Mouse (Mus musculus): ENCODE data around the gene Naa25. TPM values are rescaled to one million over a fixed set of nuclear protein-coding genes. Genes with fewer than 3 reads are reported as not detected.

Naa25 gene
- polyA plus RNA-seq, 1 experiment from 2014 or later, result 49.9 TPM

- H3K4me3 ChIP-seq, result no peak overlapping the region
- WGBS, result 95% methylated on average over 11 of the region's 11 CpGs
- no peaks in the 10 kb centered on the region for H3K9me3 ChIP-seq
- H3K4me2 ChIP-seq (replicated peaks), result no peak overlapping the region
- H3K4me1 ChIP-seq, result no peaks in the 10 kb centered on the region
- peaks cover 88% of the 10 kb centered on the region for H3K36me3 ChIP-seq
- no peak overlapping the region for H3K9ac ChIP-seq
- H3K27me3 ChIP-seq (replicated peaks), result no peaks in the 10 kb centered on the region
- no peak for ATAC-seq (ENCODE audit: low FRiP score, low read depth)
- H3K27ac ChIP-seq, result no peak overlapping the region
Measured at GRCm38 (mm10) chr5:121438756-121439155, 41.0 kb downstream of the Naa25 start.

DNA sequence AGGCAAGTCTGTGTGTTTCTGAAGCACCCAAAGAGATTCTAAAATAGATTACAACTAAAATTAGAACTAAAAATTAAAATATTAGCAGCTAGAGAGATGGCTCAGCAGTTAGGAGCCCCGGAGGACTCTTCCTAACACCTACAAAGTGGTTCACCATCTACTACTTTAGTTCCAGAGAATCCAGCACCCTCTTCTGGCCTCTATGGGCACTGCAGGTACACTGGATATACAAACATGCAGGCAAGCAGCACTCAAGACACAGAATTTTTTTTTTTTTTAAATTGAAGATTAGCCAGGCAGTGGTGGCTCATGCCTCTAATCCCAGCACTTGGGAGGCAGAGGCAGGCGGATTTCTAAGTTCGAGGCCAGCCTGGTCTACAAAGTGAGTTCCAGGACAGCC, 45.8 kb downstream of the Naa25 start:
- no peak overlapping the region for H3K27ac ChIP-seq
- H3K4me3 ChIP-seq, result no peak overlapping the region
- H3K36me3 ChIP-seq, result peaks cover 87% of the 10 kb centered on the region
- no peaks in the 10 kb centered on the region for H3K27me3 ChIP-seq (replicated peaks)
- no peaks in the 10 kb centered on the region for H3K9me3 ChIP-seq
- 92% methylated on average over 3 of the region's 3 CpGs for WGBS
- no peak overlapping the region for H3K4me2 ChIP-seq (replicated peaks)
- H3K4me1 ChIP-seq, result no peaks in the 10 kb centered on the region
- no peak overlapping the region for H3K9ac ChIP-seq
- no peak for ATAC-seq (ENCODE audit: low FRiP score, low read depth)

GRCm38 (mm10) chr5:121444870-121445269, 47.1 kb downstream of the Naa25 start:
- 96% methylated on average over 5 of the region's 5 CpGs for WGBS
- H3K9ac ChIP-seq, result no peak overlapping the region
- H3K4me2 ChIP-seq (replicated peaks), result no peak overlapping the region
- no peak overlapping the region for H3K4me3 ChIP-seq
- no peaks in the 10 kb centered on the region for H3K4me1 ChIP-seq
- H3K27me3 ChIP-seq (replicated peaks), result no peaks in the 10 kb centered on the region
- H3K36me3 ChIP-seq, result peaks cover 87% of the 10 kb centered on the region
- no peak for ATAC-seq (ENCODE audit: low FRiP score, low read depth)
- no peaks in the 10 kb centered on the region for H3K9me3 ChIP-seq
- no peak overlapping the region for H3K27ac ChIP-seq

DNA sequence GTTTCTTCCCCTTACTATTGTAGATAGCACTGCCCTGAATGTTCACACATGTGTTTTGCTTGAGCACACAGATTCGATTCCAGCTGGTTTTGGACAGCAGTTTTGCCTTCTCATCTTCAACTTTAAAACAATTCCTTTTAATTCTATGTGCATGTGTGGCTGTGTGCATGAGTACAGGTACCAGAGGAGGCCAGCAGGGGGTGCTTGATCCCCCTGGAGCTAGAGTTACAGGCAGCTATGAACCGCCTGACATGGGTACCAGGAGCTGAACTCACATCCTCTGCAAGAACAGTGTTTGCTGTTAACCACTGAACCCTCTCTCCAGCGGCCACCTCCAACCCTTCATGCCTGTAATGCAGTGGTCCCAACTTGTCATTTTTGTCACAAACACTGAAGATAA, 50.7 kb downstream of the Naa25 start:
- H3K27me3 ChIP-seq (replicated peaks), result no peaks in the 10 kb centered on the region
- no peak overlapping the region for H3K4me3 ChIP-seq
- H3K4me1 ChIP-seq, result peaks cover 12% of the 10 kb centered on the region
- no peaks in the 10 kb centered on the region for H3K9me3 ChIP-seq
- H3K4me2 ChIP-seq (replicated peaks), result no peak overlapping the region
- H3K36me3 ChIP-seq, result peaks cover 63% of the 10 kb centered on the region
- WGBS, result 95% methylated on average over 3 of the region's 3 CpGs
- H3K9ac ChIP-seq, result no peak overlapping the region
- ATAC-seq (ENCODE audit: low FRiP score, low read depth), result no peak
- H3K27ac ChIP-seq, result no peak overlapping the region

DNA sequence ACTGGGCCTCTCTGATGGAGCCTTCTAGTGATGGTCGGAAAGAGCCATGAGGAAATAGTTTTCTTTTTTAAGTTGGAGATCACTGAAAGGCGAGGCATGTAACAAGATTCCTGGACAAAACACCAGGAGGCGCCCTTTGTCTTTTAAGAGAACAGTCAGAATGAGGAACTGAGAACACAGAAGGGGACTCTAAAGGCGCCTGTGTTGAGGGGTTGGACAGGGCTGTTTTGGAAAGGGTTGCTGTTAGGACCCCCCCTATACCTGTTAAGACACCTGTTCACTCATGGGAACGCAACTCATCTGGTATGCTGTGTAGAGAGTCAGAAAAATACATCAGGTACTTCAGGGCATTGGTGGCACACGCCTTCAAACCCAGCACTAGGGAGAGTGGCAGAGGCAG, 52.2 kb downstream of the Naa25 start:
- Histone ChIP-seq H3K4me3 (no peak overlapping the region), H3K9ac (no peak overlapping the region), H3K9me3 (no peaks in the 10 kb centered on the region), H3K36me3 (peaks cover 48% of the 10 kb centered on the region), H3K4me1 (peaks cover 14% of the 10 kb centered on the region), H3K4me2 (replicated peaks) (no peak overlapping the region), H3K27me3 (replicated peaks) (no peaks in the 10 kb centered on the region), H3K27ac (no peak overlapping the region)
- no peak for ATAC-seq (ENCODE audit: low FRiP score, low read depth)
- WGBS, result 70% methylated on average over 6 of the region's 6 CpGs

DNA sequence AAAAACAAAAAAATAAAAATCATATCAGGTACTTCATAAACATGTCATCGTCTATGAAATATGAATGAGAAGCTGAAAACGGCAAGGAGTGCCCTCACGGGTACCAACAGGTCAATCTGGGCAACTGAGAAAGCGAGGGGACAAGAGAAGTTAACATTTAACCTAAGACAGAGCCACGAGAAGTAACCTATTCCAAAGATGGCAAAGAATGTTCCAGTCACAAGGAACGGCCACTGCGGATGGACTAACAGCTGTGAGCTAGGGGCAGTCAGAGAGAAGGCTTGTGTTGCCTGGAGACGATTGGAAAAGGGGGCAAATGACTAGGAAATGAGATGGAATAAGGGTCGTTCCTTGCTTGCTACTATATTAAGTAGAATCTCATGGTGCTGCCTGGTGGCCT, 52.7 kb downstream of the Naa25 start:
- H3K4me3 ChIP-seq, result no peak overlapping the region
- H3K27me3 ChIP-seq (replicated peaks), result no peaks in the 10 kb centered on the region
- peaks cover 43% of the 10 kb centered on the region for H3K36me3 ChIP-seq
- no peak overlapping the region for H3K9ac ChIP-seq
- no peaks in the 10 kb centered on the region for H3K9me3 ChIP-seq
- peaks cover 14% of the 10 kb centered on the region for H3K4me1 ChIP-seq
- WGBS, result 84% methylated on average over 9 of the region's 9 CpGs
- no peak overlapping the region for H3K27ac ChIP-seq
- peak overlapping the region; percentile 82 for H3K4me2 ChIP-seq (replicated peaks)
- no peak for ATAC-seq (ENCODE audit: low FRiP score, low read depth)

DNA sequence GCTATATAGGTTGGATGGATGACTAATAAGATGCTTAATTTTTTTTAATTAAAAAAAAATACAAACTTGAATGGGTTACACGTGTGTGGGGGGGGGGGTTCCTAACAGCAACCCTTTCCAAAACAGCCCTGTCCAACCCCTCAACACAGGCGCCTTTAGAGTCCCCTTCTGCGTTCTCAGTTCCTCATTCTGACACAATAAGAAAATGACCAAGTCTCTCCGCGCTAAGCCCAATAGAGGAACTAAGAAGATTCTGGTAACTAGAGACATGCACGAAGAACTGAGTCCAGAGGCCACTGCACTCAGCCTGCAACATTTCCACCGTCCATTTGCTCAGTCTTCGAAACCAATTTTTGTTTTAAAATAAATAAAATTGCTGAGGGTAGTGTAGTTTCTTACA, 53.5 kb downstream of the Naa25 start:
- Histone ChIP-seq H3K9me3 (no peaks in the 10 kb centered on the region), H3K9ac (peak overlapping the region; percentile 90), H3K4me1 (peaks cover 14% of the 10 kb centered on the region)

DNA sequence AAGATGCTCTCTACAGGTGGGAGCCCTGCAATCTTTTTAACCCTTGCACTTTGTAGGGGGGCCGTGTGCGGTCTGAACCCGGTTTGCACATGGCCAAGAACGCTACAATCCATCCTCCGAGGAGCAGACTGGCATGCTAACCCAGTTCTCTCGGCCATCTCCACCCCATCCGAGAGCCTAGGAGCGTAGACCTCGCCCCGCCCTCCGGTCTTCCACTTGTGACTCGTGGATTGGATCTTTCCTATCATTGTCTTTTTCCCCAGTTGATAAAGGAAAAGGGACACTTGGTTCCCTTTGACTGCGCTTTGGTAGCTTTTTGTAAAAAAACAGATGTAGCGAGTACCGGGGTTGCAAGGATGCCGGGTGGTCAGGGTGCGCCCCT, 53.9 kb downstream of the Naa25 start, which contains the start of gene Tmem116:
TSS of gene Tmem116 (plus strand) at position 250 of the 382 bp plus-strand sequence.
- H3K27ac ChIP-seq, result peak within 1 kb of the TSS; percentile 90
- peak within 1 kb of the TSS; percentile 90 for H3K9ac ChIP-seq
- no peaks in the 10 kb centered on the region for H3K27me3 ChIP-seq (replicated peaks)
- H3K4me3 ChIP-seq, result peak within 1 kb of the TSS; percentile 84
- H3K4me1 ChIP-seq, result peaks cover 14% of the 10 kb centered on the region
- WGBS, result under 1% methylated on average over 17 of the region's 17 CpGs
- ATAC-seq (ENCODE audit: low FRiP score, low read depth), result peak; percentile 45; the same call in 1 of the 2 replicates
- H3K4me2 ChIP-seq (replicated peaks), result peak within 1 kb of the TSS; percentile 82
- no peaks in the 10 kb centered on the region for H3K9me3 ChIP-seq
- H3K36me3 ChIP-seq, result peaks cover 32% of the 10 kb centered on the region

More for the DNA sequence above, 53.5 kb downstream of the Naa25 start:
- no peak overlapping the region for H3K27ac ChIP-seq
- ATAC-seq (ENCODE audit: low FRiP score, low read depth), result no peak
- H3K27me3 ChIP-seq (replicated peaks), result no peaks in the 10 kb centered on the region
- WGBS, result 31% methylated on average over 8 of the region's 8 CpGs
- peak overlapping the region; percentile 84 for H3K4me3 ChIP-seq
- H3K36me3 ChIP-seq, result peaks cover 36% of the 10 kb centered on the region
- peak overlapping the region; percentile 82 for H3K4me2 ChIP-seq (replicated peaks)

DNA sequence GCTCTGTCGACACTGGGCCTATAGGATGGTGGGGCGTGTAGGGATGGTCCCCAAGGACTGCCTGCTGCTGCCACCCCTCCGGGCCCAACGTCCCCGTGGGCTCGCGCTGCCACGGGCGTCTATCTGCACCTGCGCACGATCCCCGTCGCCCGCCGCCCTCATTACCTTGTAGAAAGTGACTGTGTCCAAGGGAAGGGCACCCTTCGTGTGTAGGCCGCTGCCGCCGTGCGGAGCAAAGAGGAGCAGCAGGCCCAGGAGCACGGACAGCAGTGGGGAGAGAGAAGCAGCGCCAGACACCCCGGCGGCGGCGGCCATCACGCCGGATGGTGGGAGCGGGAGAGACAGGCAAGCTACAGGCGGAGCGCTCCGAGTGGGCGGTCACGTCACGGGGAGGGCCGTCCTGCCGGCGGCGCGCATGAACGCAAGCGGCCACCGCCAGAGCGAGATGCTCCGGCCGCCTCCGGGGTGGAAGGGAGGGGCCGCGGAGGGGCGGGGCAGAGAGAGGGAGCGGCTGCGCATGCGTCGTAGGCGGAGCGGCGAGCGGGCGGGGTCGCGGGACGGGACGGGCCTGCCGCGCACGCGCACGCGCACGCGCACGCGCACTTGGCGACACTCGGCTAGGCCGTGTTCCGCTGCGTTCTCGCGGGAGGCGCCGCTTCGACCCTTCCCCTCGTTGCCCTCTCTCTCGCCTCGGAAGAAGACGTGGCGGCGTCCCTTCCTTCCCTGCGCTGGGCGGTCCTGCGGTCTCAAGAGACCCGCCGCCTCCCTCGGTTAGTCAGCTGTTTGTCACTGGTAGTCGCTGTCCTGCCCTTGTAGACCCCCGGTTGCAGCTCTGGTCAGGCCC, 54.5 kb downstream of the Naa25 start, which contains the start of gene Erp29:
TSS of gene Erp29 (minus strand) at position 481 of the 844 bp plus-strand sequence.
- H3K4me2 ChIP-seq (replicated peaks), result peak within 1 kb of the TSS; percentile 82
- peak; percentile 84 for ATAC-seq (ENCODE audit: low FRiP score, low read depth)
- peak within 1 kb of the TSS; percentile 84 for H3K4me3 ChIP-seq
- peak within 1 kb of the TSS; percentile 90 for H3K9ac ChIP-seq
- peaks cover 14% of the 10 kb centered on the region for H3K4me1 ChIP-seq
- WGBS, result under 1% methylated on average over 89 of the region's 97 CpGs
- H3K27me3 ChIP-seq (replicated peaks), result no peaks in the 10 kb centered on the region
- H3K9me3 ChIP-seq, result no peaks in the 10 kb centered on the region
- peaks cover 26% of the 10 kb centered on the region for H3K36me3 ChIP-seq
- H3K27ac ChIP-seq, result peak within 1 kb of the TSS; percentile 90

DNA sequence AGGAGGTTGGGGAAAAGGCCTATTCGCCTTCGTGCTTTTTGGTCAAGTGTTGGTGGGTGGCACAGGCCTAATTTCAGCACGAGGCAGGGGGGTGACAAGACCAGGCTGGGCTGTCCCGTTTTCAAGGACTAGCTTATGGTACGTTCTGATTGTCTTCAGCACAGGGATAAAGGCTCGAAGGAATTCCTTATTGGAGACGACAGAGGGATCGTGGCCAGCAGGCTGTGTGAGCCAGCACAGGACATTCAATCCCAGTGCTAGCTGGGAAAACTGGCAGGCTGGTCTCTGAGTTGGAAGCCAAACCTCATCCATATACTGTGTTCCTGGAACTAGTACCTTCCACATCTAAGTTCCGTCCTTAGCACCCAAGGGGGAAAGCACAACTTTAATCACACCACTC, 55.2 kb downstream of the Naa25 start:
- peak overlapping the region; percentile 82 for H3K4me2 ChIP-seq (replicated peaks)
- H3K9me3 ChIP-seq, result no peaks in the 10 kb centered on the region
- peaks cover 22% of the 10 kb centered on the region for H3K36me3 ChIP-seq
- H3K27ac ChIP-seq, result peak overlapping the region; percentile 88
- ATAC-seq (ENCODE audit: low FRiP score, low read depth), result no peak; the same call in 1 of the 2 replicates
- no peaks in the 10 kb centered on the region for H3K27me3 ChIP-seq (replicated peaks)
- H3K4me1 ChIP-seq, result peaks cover 14% of the 10 kb centered on the region
- 9% methylated on average over 9 of the region's 9 CpGs for WGBS
- peak overlapping the region; percentile 90 for H3K9ac ChIP-seq
- H3K4me3 ChIP-seq, result peak overlapping the region; percentile 84

DNA sequence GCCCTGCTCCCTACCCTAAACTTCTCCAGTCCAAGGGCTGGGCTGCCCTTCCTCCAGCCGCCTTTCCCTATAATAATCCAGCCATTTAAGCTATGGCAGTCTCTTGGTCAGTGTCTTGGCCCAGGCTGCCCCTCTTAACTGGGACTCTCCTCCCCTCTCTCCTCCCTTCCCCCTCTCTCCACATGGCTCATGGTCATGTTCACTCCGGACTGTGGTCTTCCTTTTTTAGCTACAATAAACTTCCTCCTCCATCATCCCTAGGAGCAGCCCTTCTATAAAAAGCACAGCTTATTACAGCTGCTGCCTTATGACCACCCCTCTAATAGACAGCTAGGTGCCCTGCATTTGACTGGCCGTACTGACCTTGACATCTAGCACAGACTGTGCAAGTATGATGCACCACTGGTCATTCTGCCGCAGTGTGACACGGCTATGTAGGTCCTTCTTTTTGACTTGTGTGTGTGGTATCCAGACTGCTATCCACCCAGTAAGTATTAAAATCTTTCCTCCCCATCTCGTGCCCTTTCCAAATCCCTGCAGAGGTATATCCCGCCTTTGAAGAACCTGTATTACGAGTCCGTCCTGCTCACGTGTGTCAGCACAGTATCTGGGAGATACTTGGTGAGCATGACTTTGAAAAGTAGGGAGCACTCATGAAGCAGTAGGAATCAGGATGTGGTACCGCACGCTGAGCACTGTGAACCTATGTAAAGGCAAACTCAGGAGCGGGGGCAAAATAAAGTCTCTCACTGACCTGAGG, 56.2 kb downstream of the Naa25 start:
- 93% methylated on average over 13 of the region's 13 CpGs for WGBS
- H3K9me3 ChIP-seq, result no peaks in the 10 kb centered on the region
- H3K4me2 ChIP-seq (replicated peaks), result 0 out of 2 replicates have a peak overlapping the region, but pooled peaks have one; percentile 82
- ATAC-seq (ENCODE audit: low FRiP score, low read depth), result no peak
- peaks cover 14% of the 10 kb centered on the region for H3K4me1 ChIP-seq
- H3K27ac ChIP-seq, result no peak overlapping the region
- H3K9ac ChIP-seq, result no peak overlapping the region
- H3K27me3 ChIP-seq (replicated peaks), result no peaks in the 10 kb centered on the region
- H3K36me3 ChIP-seq, result peaks cover 12% of the 10 kb centered on the region
- H3K4me3 ChIP-seq, result no peak overlapping the region

- H3K9me3 ChIP-seq, result no peaks in the 10 kb centered on the region
- H3K4me3 ChIP-seq, result no peak overlapping the region
- no peak for ATAC-seq (ENCODE audit: low FRiP score, low read depth)
- WGBS, result 93% methylated on average over 3 of the region's 3 CpGs
- no peak overlapping the region for H3K9ac ChIP-seq
- no peak overlapping the region for H3K4me2 ChIP-seq (replicated peaks)
- no peaks in the 10 kb centered on the region for H3K27me3 ChIP-seq (replicated peaks)
- no peak overlapping the region for H3K27ac ChIP-seq
- peaks cover 14% of the 10 kb centered on the region for H3K4me1 ChIP-seq
- peaks cover 7% of the 10 kb centered on the region for H3K36me3 ChIP-seq
Measured at GRCm38 (mm10) chr5:121454503-121454782, 56.7 kb downstream of the Naa25 start.
